Mouse (Mus musculus) stomach, postnatal 0 days (tissue): ENCODE results near the gene Rnf43. TPM values are rescaled to one million over a fixed set of nuclear protein-coding genes. Genes with fewer than 3 reads are reported as not detected.

Source experiments
- ATAC-seq: fragments of 200-750 bp; cut with Nextera tagmentation; 2 replicates; pipeline ENCODE4 v1.8.0; 2017; ENCODE audit not compliant: low FRiP score, low TSS enrichment
- DNase-seq: peaks from one replicate; pipeline ENCODE4 v3.0.0-alpha.2; 2016; ENCODE audit warnings: low spot score
- H3K27ac ChIP-seq: fragments of 300-500 bp; sonication (generic); replicated peaks from 2 replicates; pipeline ENCODE4 v1.5.1; 2014; ENCODE audit warnings: mild to moderate bottlenecking, control low read depth
- H3K27me3 ChIP-seq: fragments of 300-500 bp; sonication (generic); 2 replicates; pipeline ENCODE4 v1.6.1; 2014; ENCODE audit warnings: low read length; ENCODE audit not compliant: control insufficient read depth, insufficient read depth
- H3K36me3 ChIP-seq: fragments of 300-500 bp; sonication (generic); 2 replicates; pipeline ENCODE4 v1.6.1; 2014; ENCODE audit warnings: low read length, mixed read lengths; ENCODE audit not compliant: control insufficient read depth, insufficient read depth
- H3K4me1 ChIP-seq: fragments of 300-500 bp; sonication (generic); replicated peaks from 2 replicates; pipeline ENCODE4 v1.6.1; 2014; ENCODE audit warnings: antibody characterized with exemption; ENCODE audit not compliant: control insufficient read depth, insufficient read depth
- H3K4me2 ChIP-seq: fragments of 300-500 bp; sonication (generic); replicated peaks from 2 replicates; pipeline ENCODE4 v1.6.1; 2014; ENCODE audit warnings: low read depth, mild to moderate bottlenecking, control low read depth, moderate library complexity
- H3K4me3 ChIP-seq: fragments of 300-500 bp; sonication (generic); 2 replicates; pipeline ENCODE4 v1.5.1; 2014; ENCODE audit warnings: low read depth, low read length, control low read depth
- H3K9ac ChIP-seq: fragments of 300-500 bp; sonication (generic); 2 replicates; pipeline ENCODE4 v1.6.1; 2014; ENCODE audit warnings: mild to moderate bottlenecking, low read length, control low read depth, mixed read lengths
- H3K9me3 ChIP-seq: fragments of 300-500 bp; sonication (generic); 2 replicates; pipeline ENCODE4 v1.6.1; 2016; ENCODE audit warnings: low read length; ENCODE audit not compliant: control insufficient read depth
- CTCF ChIP-seq: IDR thresholded peaks from 2 replicates; pipeline ENCODE4 v1.5.1; 2016; ENCODE audit warnings: antibody characterized with exemption, low read depth, mild to moderate bottlenecking, moderate library complexity
- EP300 ChIP-seq: optimal IDR thresholded peaks from 2 replicates; pipeline ENCODE3; 2016; ENCODE audit warnings: antibody characterized with exemption
- WGBS: fragments of 180-500 bp; shearing (Covaris S2); extraction: QIAGEN DNeasy Blood & Tissue Kit; methylation state at CpG from one replicate; pipeline ENCODE4 v1.1.7; 2014; 5-methylcytosine and 5-hydroxymethylcytosine counted together
- polyA plus RNA-seq: library from polyadenylated mRNA; unstranded; fragments of >200 nt; fragmentation: Nextera tagmentation; extraction: Ambion mirVana; gene quantifications from 2 replicates; pipeline ENCODE4 v1.2.1, GENCODE M21; 2015

Gene Rnf43
- polyA plus RNA-seq, 1 experiment from 2014 or later: 6.6 TPM

DNA sequence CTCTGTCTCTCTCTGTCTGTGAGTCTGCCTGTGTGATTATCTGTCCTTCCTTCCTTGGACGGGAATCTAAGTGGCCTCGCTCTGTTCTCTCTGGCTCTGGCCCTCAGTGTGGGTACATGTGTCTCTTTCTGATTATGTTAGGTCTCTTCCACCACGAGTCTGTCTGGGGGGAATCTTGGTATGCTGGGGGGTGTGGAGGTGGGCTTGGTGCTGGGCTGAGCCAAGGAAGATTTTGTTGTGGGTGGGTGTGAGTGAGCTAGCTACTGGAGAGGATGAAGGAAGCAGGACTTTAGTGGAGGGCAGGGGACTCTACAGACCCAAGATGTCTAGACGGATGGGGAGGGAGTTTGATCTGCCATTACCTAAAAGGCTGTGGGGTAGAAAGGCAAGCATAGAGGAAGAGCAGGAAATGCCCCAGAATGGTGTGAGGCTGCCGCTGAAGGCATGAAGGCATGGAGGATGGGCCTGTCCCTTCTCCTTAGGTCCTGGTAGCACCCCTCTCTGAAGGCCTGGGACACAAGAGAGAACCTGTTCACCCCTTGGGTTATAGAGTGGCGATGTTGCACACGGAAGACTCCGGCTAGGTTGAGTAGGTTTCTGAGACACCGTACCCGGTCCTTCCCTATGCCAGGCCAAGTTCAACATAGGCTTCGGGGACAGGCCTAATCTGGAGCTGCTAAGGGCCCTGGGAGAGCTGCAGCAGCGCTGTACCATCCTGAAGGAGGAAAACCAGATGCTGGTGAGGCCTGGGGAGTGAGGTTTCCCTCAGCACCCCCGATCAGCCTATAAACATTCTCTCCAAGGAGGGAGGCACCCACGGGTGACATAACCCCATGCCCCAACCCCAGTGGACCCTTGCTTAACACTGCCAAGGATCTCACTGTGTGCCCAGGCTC is 99.5 kb downstream of the Rnf43 start:
- Histone ChIP-seq H3K36me3 (no peaks in the 10 kb centered on the region), H3K27ac (no peak overlapping the region), H3K9me3 (no peaks in the 10 kb centered on the region), H3K4me2 (no peak overlapping the region), H3K27me3 (peaks cover 11% of the 10 kb centered on the region; the same call in 1 of the 2 replicates), H3K9ac (no peak overlapping the region), H3K4me3 (no peak overlapping the region), H3K4me1 (peaks cover 2% of the 10 kb centered on the region; the same call in 1 of the 2 replicates)
- DNase-seq (no peak), ATAC-seq (no peak)
- TF ChIP-seq CTCF (no peak), EP300 (no peak)
- 79% methylated on average over 14 of the region's 14 CpGs for WGBS

DNA sequence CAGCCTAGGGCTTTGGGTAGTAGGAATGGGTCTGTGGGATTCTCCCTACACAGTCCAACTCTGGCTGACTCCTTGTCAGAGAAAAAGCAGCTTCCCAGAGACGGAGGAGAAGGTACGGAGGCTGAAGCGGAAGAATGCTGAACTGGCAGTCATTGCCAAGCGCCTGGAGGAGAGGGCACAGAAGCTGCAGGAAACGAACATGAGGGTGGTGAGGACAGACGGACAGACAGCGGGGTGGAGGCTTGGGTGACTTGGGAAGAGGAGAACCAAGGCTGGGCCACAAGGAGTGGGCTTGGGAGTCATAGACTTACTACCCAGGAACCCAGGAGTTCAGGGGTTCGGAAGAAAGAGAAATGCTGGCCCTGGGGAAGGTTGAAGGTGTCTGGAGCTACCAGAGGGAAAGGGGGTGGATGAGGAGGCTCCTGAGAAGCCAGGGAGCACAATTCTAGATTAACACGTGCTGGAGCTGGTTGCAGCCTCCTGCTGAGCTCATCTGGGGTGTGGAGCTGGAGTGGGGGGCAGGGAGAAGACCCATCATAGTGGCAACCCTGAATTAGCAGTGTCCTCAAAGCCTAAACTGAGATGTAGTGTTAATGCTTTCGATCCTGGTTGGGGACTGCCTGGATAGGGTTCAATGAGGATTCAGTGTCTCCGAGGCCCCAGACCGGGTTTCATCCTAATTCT is 100.3 kb downstream of the Rnf43 start:
- peaks cover 2% of the 10 kb centered on the region; the same call in 1 of the 2 replicates for H3K4me1 ChIP-seq
- no peak for ATAC-seq
- peaks cover 11% of the 10 kb centered on the region; the same call in 1 of the 2 replicates for H3K27me3 ChIP-seq
- H3K9ac ChIP-seq: no peak overlapping the region
- TF ChIP-seq EP300: no peak
- TF ChIP-seq CTCF: no peak
- 54% methylated on average over 12 of the region's 12 CpGs for WGBS
- no peak overlapping the region for H3K27ac ChIP-seq
- H3K4me3 ChIP-seq: no peak overlapping the region
- H3K36me3 ChIP-seq: no peaks in the 10 kb centered on the region
- DNase-seq: no peak
- H3K4me2 ChIP-seq: no peak overlapping the region; the same call in 1 of the 2 replicates
- no peaks in the 10 kb centered on the region for H3K9me3 ChIP-seq

DNA sequence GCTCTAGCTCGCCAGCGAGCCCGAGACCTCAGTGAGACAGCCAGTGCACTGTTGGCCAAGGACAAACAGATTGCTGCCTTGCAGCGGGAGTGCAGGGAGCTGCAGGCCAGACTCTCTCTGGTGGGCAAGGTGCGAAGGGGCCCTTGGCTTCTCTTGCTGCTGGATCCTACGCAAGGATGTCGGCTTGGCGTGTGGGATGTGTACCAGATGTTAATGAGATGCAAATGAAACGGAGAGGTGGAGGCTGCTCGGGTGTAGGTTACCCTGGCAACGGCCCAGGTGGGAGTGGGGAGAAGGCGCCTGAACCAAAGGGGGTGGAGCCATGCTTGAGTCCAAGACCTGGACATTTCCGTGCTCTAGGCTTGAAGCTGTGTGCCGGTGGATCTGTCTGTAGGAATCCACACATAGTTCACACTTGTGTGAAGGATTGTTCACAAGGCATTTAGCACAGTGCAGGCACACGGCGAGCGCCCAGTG is 101.0 kb downstream of the Rnf43 start:
- peaks cover 11% of the 10 kb centered on the region; the same call in 1 of the 2 replicates for H3K27me3 ChIP-seq
- peak overlapping the region; percentile 92 for H3K4me2 ChIP-seq
- WGBS: 3% methylated on average over 17 of the region's 17 CpGs
- peak; percentile 11; the same call in 1 of the 2 replicates for TF ChIP-seq CTCF
- TF ChIP-seq EP300: no peak
- H3K9me3 ChIP-seq: no peaks in the 10 kb centered on the region
- peak; percentile 30; the same call in 1 of the 2 replicates for ATAC-seq
- peaks cover 2% of the 10 kb centered on the region; the same call in 1 of the 2 replicates for H3K4me1 ChIP-seq
- H3K36me3 ChIP-seq: no peaks in the 10 kb centered on the region
- peak; percentile 65 for DNase-seq
- H3K9ac ChIP-seq: peak overlapping the region; percentile 57
- peak overlapping the region; percentile 47 for H3K4me3 ChIP-seq
- no peak overlapping the region for H3K27ac ChIP-seq

DNA sequence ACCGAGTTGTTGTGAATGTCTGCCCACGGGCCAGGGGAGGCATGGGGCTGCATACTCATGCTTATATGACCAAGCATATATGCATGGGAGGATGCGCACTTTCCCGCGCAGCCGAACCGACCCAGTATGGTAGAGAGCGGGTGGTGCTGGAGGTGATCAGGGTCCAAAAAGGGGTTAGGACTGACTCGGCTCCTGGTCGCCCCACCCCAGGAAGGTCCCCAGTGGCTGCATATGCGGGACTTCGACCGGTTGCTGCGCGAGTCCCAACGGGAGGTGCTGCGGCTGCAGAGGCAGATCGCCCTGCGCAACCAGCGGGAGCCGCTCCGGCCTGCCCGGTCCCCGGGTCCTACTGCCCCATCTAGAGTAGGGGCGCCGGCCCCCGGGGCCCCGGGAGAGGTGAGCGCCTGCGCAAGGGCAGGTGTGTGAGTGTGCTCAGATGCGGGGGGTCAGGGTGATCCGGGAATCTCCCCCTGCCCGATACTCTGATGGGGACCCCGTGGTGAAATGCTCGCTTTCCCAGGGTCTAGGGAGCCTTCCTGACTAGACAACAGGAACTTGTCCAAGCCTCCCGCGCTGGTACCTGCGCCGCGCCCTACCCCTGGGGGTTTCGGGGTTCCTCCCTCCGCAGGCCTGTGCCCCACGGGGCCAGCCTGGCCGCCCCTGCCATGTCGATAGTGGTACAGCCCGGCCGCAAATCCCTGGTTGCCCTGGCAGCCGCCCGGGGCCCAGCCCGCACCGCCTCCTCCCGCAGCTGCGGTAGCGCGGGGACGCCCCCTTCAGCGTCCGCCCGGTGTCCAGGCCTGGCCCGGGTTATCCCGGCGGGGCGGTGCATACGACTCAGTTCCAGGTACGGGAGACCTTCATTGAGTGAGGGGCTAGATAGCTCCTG is 101.7 kb downstream of the Rnf43 start:
- Histone ChIP-seq H3K36me3 (no peaks in the 10 kb centered on the region), H3K9me3 (no peaks in the 10 kb centered on the region), H3K27ac (no peak overlapping the region), H3K9ac (peak overlapping the region; percentile 57), H3K4me2 (peak overlapping the region; percentile 92), H3K27me3 (peaks cover 11% of the 10 kb centered on the region; the same call in 1 of the 2 replicates), H3K4me1 (peaks cover 2% of the 10 kb centered on the region; the same call in 1 of the 2 replicates), H3K4me3 (peak overlapping the region; percentile 47)
- ATAC-seq: peak; percentile 48
- TF ChIP-seq EP300: no peak
- TF ChIP-seq CTCF: no peak
- 2% methylated on average over 61 of the region's 65 CpGs for WGBS
- peak; percentile 51 for DNase-seq

DNA sequence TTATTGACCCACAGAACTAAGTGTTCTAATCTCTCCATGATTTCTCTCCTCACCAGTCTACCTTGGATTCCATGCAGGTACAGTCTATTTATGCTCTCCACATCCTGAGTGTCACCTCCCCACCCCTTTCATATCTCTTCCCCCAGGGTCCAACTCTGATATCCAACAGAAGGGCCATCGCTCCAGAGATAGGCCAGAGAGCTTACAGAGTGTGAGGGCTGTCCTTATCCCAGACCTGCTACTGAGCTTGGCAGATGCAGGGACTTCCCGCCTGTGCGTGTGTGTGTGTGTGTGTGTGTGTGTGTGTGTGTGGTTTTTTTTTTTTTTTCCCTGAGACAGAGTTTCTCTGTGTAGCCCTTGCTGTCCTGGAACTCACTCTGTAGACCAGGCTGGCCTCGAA is 106.2 kb downstream of the Rnf43 start:
- no peak for ATAC-seq
- DNase-seq: no peak
- peaks cover 1% of the 10 kb centered on the region; the same call in 1 of the 2 replicates for H3K4me1 ChIP-seq
- no peaks in the 10 kb centered on the region for H3K9me3 ChIP-seq
- TF ChIP-seq EP300: no peak
- TF ChIP-seq CTCF: no peak
- 0 out of 2 replicates have a peak, but pooled peaks cover 2% of the 10 kb centered on the region for H3K27me3 ChIP-seq
- H3K4me2 ChIP-seq: no peak overlapping the region
- no peak overlapping the region for H3K27ac ChIP-seq
- no peak overlapping the region for H3K9ac ChIP-seq
- no peaks in the 10 kb centered on the region for H3K36me3 ChIP-seq
- 79% methylated on average over 4 of the region's 4 CpGs for WGBS
- no peak overlapping the region for H3K4me3 ChIP-seq
